Mouse (Mus musculus): ENCODE data around the gene Gm5617. TPM values are rescaled to one million over a fixed set of nuclear protein-coding genes. Genes with fewer than 3 reads are reported as not detected.
"Not testable (repeated sequence)": the region's sequence is repeated elsewhere in the genome, so short reads cannot be mapped to it uniquely, and the experiment has no call there.

Gm5617 gene
- polyA plus RNA-seq, 1 experiment from 2014 or later, result 39.9 TPM

- WGBS, result 52% methylated on average over 2 of the region's 2 CpGs
- H3K27ac ChIP-seq, result no peak overlapping the region
Observed at GRCm38 (mm10) chr9:48503001-48503400, 7.8 kb downstream of the Gm5617 start.

GRCm38 (mm10) chr9:48504741-48505365 lies 9.6 kb downstream of the Gm5617 start:
- 78% methylated on average over 8 of the region's 8 CpGs for WGBS
- no peak overlapping the region for H3K9ac ChIP-seq (replicated peaks)
- H3K4me1 ChIP-seq (replicated peaks), result no peaks in the 10 kb centered on the region
- no peaks in the 10 kb centered on the region for H3K27me3 ChIP-seq
- no peaks in the 10 kb centered on the region for H3K9me3 ChIP-seq
- H3K36me3 ChIP-seq, result no peaks in the 10 kb centered on the region
- no peak overlapping the region for H3K27ac ChIP-seq
- no peak for ATAC-seq (ENCODE audit: insufficient number of reproducible peaks, insufficient read depth, low FRiP score, low TSS enrichment, low read depth)
- no peak overlapping the region for H3K4me2 ChIP-seq
- no peak overlapping the region for H3K4me3 ChIP-seq (replicated peaks)

More at GRCm38 (mm10) chr9:48503001-48503400, 7.8 kb downstream of the Gm5617 start:
- no peak overlapping the region for H3K4me2 ChIP-seq
- no peak for ATAC-seq (ENCODE audit: insufficient number of reproducible peaks, insufficient read depth, low FRiP score, low TSS enrichment, low read depth)
- H3K36me3 ChIP-seq, result no peaks in the 10 kb centered on the region
- no peaks in the 10 kb centered on the region for H3K27me3 ChIP-seq
- H3K9ac ChIP-seq (replicated peaks), result no peak overlapping the region
- no peak overlapping the region for H3K4me3 ChIP-seq (replicated peaks)
- no peaks in the 10 kb centered on the region for H3K4me1 ChIP-seq (replicated peaks)
- H3K9me3 ChIP-seq, result no peaks in the 10 kb centered on the region

GRCm38 (mm10) chr9:48510134-48510533 lies 14.9 kb downstream of the Gm5617 start:
- WGBS, result 89% methylated on average over 5 of the region's 5 CpGs
- Histone ChIP-seq H3K27me3 (no peaks in the 10 kb centered on the region; the same call in 1 of the 2 replicates), H3K36me3 (no peaks in the 10 kb centered on the region), H3K4me3 (replicated peaks) (no peak overlapping the region), H3K27ac (no peak overlapping the region), H3K4me2 (no peak overlapping the region), H3K9me3 (no peaks in the 10 kb centered on the region), H3K9ac (replicated peaks) (no peak overlapping the region), H3K4me1 (replicated peaks) (no peaks in the 10 kb centered on the region)
- ATAC-seq (ENCODE audit: insufficient number of reproducible peaks, insufficient read depth, low FRiP score, low TSS enrichment, low read depth), result no peak

- no peak overlapping the region for H3K4me2 ChIP-seq
- no peak overlapping the region for H3K9ac ChIP-seq (replicated peaks)
- no peaks in the 10 kb centered on the region for H3K36me3 ChIP-seq
- H3K27ac ChIP-seq, result no peak overlapping the region
- no peak overlapping the region for H3K4me3 ChIP-seq (replicated peaks)
- no peaks in the 10 kb centered on the region; the same call in 1 of the 2 replicates for H3K27me3 ChIP-seq
- H3K9me3 ChIP-seq, result no peaks in the 10 kb centered on the region
- ATAC-seq (ENCODE audit: insufficient number of reproducible peaks, insufficient read depth, low FRiP score, low TSS enrichment, low read depth), result no peak
- peaks cover 7% of the 10 kb centered on the region for H3K4me1 ChIP-seq (replicated peaks)
- 53% methylated on average over 1 of the region's 1 CpGs for WGBS
Observed at GRCm38 (mm10) chr9:48515332-48515731, 20.1 kb downstream of the Gm5617 start.

- Histone ChIP-seq H3K36me3 (no peaks in the 10 kb centered on the region), H3K4me3 (replicated peaks) (no peak overlapping the region), H3K4me2 (peak overlapping the region; percentile 36; the same call in 1 of the 2 replicates), H3K9me3 (no peaks in the 10 kb centered on the region), H3K27me3 (no peaks in the 10 kb centered on the region), H3K4me1 (replicated peaks) (peaks cover 7% of the 10 kb centered on the region), H3K27ac (no peak overlapping the region), H3K9ac (replicated peaks) (no peak overlapping the region)
- WGBS, result 68% methylated on average over 11 of the region's 11 CpGs
- ATAC-seq (ENCODE audit: insufficient number of reproducible peaks, insufficient read depth, low FRiP score, low TSS enrichment, low read depth), result no peak
Observed at GRCm38 (mm10) chr9:48516615-48517371, 21.6 kb downstream of the Gm5617 start.

- 0 out of 2 replicates have a peak overlapping the region, but pooled peaks have one; percentile 6 for H3K4me3 ChIP-seq (replicated peaks)
- H3K36me3 ChIP-seq, result no peaks in the 10 kb centered on the region
- H3K9ac ChIP-seq (replicated peaks), result no peak overlapping the region
- no peak overlapping the region for H3K27ac ChIP-seq
- H3K4me1 ChIP-seq (replicated peaks), result peaks cover 7% of the 10 kb centered on the region
- peak overlapping the region; percentile 36 for H3K4me2 ChIP-seq
- no peaks in the 10 kb centered on the region for H3K27me3 ChIP-seq
- ATAC-seq (ENCODE audit: insufficient number of reproducible peaks, insufficient read depth, low FRiP score, low TSS enrichment, low read depth), result no peak
- WGBS, result 44% methylated on average over 19 of the region's 19 CpGs
- no peaks in the 10 kb centered on the region for H3K9me3 ChIP-seq
Observed at GRCm38 (mm10) chr9:48517372-48518130, 22.3 kb downstream of the Gm5617 start.

- not testable (repeated sequence) for H3K27ac ChIP-seq; H3K36me3 ChIP-seq; H3K4me2 ChIP-seq; ATAC-seq (ENCODE audit: insufficient number of reproducible peaks, insufficient read depth, low FRiP score, low TSS enrichment, low read depth); H3K9ac ChIP-seq (replicated peaks); H3K4me3 ChIP-seq (replicated peaks); H3K9me3 ChIP-seq; H3K4me1 ChIP-seq (replicated peaks); H3K27me3 ChIP-seq
- 73% methylated on average over 5 of the region's 7 CpGs for WGBS
Observed at GRCm38 (mm10) chr9:48520405-48520804, 25.2 kb downstream of the Gm5617 start.

GRCm38 (mm10) chr9:48525566-48525965 lies 30.3 kb downstream of the Gm5617 start:
- WGBS, result 3% methylated on average over 1 of the region's 1 CpGs
- Histone ChIP-seq H3K4me2 (no peak overlapping the region), H3K4me3 (replicated peaks) (no peak overlapping the region), H3K27me3 (no peaks in the 10 kb centered on the region), H3K9ac (replicated peaks) (no peak overlapping the region), H3K27ac (no peak overlapping the region), H3K4me1 (replicated peaks) (no peaks in the 10 kb centered on the region), H3K36me3 (no peaks in the 10 kb centered on the region), H3K9me3 (no peaks in the 10 kb centered on the region)
- no peak for ATAC-seq (ENCODE audit: insufficient number of reproducible peaks, insufficient read depth, low FRiP score, low TSS enrichment, low read depth)

GRCm38 (mm10) chr9:48526520-48526919 lies 31.3 kb downstream of the Gm5617 start:
- H3K4me2 ChIP-seq, result no peak overlapping the region
- no peak for ATAC-seq (ENCODE audit: insufficient number of reproducible peaks, insufficient read depth, low FRiP score, low TSS enrichment, low read depth)
- H3K36me3 ChIP-seq, result no peaks in the 10 kb centered on the region
- no peaks in the 10 kb centered on the region for H3K27me3 ChIP-seq
- no peak overlapping the region for H3K27ac ChIP-seq
- H3K4me3 ChIP-seq (replicated peaks), result no peak overlapping the region
- H3K4me1 ChIP-seq (replicated peaks), result no peaks in the 10 kb centered on the region
- H3K9me3 ChIP-seq, result no peaks in the 10 kb centered on the region
- no peak overlapping the region for H3K9ac ChIP-seq (replicated peaks)
- WGBS, result 90% methylated on average over 4 of the region's 4 CpGs

- 78% methylated on average over 4 of the region's 4 CpGs for WGBS
- Histone ChIP-seq H3K9ac (replicated peaks) (no peak overlapping the region), H3K4me2 (no peak overlapping the region), H3K9me3 (no peaks in the 10 kb centered on the region), H3K4me1 (replicated peaks) (peaks cover 4% of the 10 kb centered on the region; the same call in 1 of the 2 replicates), H3K36me3 (no peaks in the 10 kb centered on the region), H3K27ac (no peak overlapping the region), H3K27me3 (no peaks in the 10 kb centered on the region), H3K4me3 (replicated peaks) (no peak overlapping the region)
- no peak for ATAC-seq (ENCODE audit: insufficient number of reproducible peaks, insufficient read depth, low FRiP score, low TSS enrichment, low read depth)
Observed at GRCm38 (mm10) chr9:48531294-48531693, 36.1 kb downstream of the Gm5617 start.

GRCm38 (mm10) chr9:48532203-48532602 lies 37.0 kb downstream of the Gm5617 start:
- Histone ChIP-seq H3K4me2 (no peak overlapping the region), H3K9ac (replicated peaks) (no peak overlapping the region), H3K27ac (no peak overlapping the region), H3K27me3 (no peaks in the 10 kb centered on the region), H3K4me1 (replicated peaks) (peaks cover 5% of the 10 kb centered on the region; the same call in 1 of the 2 replicates), H3K4me3 (replicated peaks) (no peak overlapping the region), H3K36me3 (no peaks in the 10 kb centered on the region), H3K9me3 (no peaks in the 10 kb centered on the region)
- 75% methylated on average over 3 of the region's 3 CpGs for WGBS
- no peak for ATAC-seq (ENCODE audit: insufficient number of reproducible peaks, insufficient read depth, low FRiP score, low TSS enrichment, low read depth)

Data from limb, embryonic 12.5 days (tissue).